9 mouse cellular contexts compared by ENCODE assay signal in genomic region chr8:95175808-95176207, GRCm38 (mm10). TPM values are rescaled to one million over a fixed set of nuclear protein-coding genes. Genes with fewer than 3 reads are reported as not detected.
DNase-seq lines count a peak whose midpoint lies in the region; ATAC-seq and TF ChIP-seq lines count a peak whose summit lies in the region.
"Had no signal": no experiment of that assay in that cellular context is flagged by ENCODE, and none has a peak within 500 bp of the region (broad histone marks: within the 10 kb centered on the region; RNA-seq: fewer than 3 reads in every experiment).

No protein-coding gene starts in this region.

- peak; percentile 88 for ATAC-seq in forebrain, embryonic 14.5 days

- no peak; the same call in 1 of the 2 replicates for TF ChIP-seq CTCF in gastrocnemius, adult 2 months (IDR thresholded peaks at IDR 0.05)

- 35% methylated on average over 18 of the region's 18 CpGs for WGBS in forebrain, embryonic 14.5 days

- H3K9ac ChIP-seq in forebrain, embryonic 14.5 days (ENCODE audit: low read length): peak overlapping the region; percentile 43

- H3K4me1 ChIP-seq in forebrain, embryonic 14.5 days (ENCODE audit: control insufficient read depth, insufficient read depth, low read length): peaks cover 14% of the 10 kb centered on the region

- no peak for DNase-seq in gastrocnemius, adult 2 months
- no peak for DNase-seq in gastrocnemius, postnatal 4 days (ENCODE audit: low spot score in 2 of 2)
- peak; percentile 83 for DNase-seq in forebrain, embryonic 14.5 days (ENCODE audit: low spot score)
- DNase-seq in left cerebral cortex, postnatal 14 days (ENCODE audit: low spot score in 2 of 2): peak; percentile 29 to 55
- DNase-seq in right cerebral cortex, postnatal 10 days (ENCODE audit: low spot score in 2 of 2): peak; percentile 70 to 75
- no peak for DNase-seq in kidney, postnatal 25 days
- no peak for DNase-seq in spleen, postnatal 36 days (ENCODE audit: low spot score in 2 of 2)
- DNase-seq in ovary, adult 18-20 months (ENCODE audit: low spot score): no peak

- intact Hi-C loops in gastrocnemius, adult 2 months (cut with DNase I): no loop called here
- intact Hi-C loops in left cerebral cortex, postnatal 14 days (cut with DNase I): no loop called here

- H3K9me3 ChIP-seq in forebrain, embryonic 14.5 days (replicated peaks; ENCODE audit: control insufficient read depth, low read length): no peaks in the 10 kb centered on the region

- H3K4me3 ChIP-seq in gastrocnemius, adult 2 months: no peak overlapping the region
- no peak overlapping the region for H3K4me3 ChIP-seq in forebrain, embryonic 14.5 days (ENCODE audit: low read depth, low read length)

- 0 out of 2 replicates have a peak overlapping the region, but pooled peaks have one; percentile 7 for H3K4me2 ChIP-seq in forebrain, embryonic 14.5 days (ENCODE audit: low read length)

- peak overlapping the region; percentile 24; the same call in 1 of the 2 replicates for H3K27ac ChIP-seq in gastrocnemius, adult 2 months
- H3K27ac ChIP-seq in forebrain, embryonic 14.5 days (ENCODE audit: low read depth, low read length): peak overlapping the region; percentile 81
- H3K27ac ChIP-seq: kidney, postnatal 0 days had no signal

- no peaks in the 10 kb centered on the region for H3K27me3 ChIP-seq in forebrain, embryonic 14.5 days (replicated peaks; ENCODE audit: control insufficient read depth, insufficient read depth, low read length)

- no peaks in the 10 kb centered on the region for H3K36me3 ChIP-seq in forebrain, embryonic 14.5 days (ENCODE audit: control insufficient read depth, insufficient read depth, low read length)

RNA-seq across cellular contexts. Expression of gene Kifc3, which starts 26.8 kb away (rescaled TPM):
- total RNA-seq in gastrocnemius, adult 2 months (2021): 10 to 100 TPM in 1 of 2 experiments, 1 to 10 TPM in 1; 5.2 to 11.4 TPM
- total RNA-seq in gastrocnemius, postnatal 4 days (2021): 10 to 100 TPM; 39.0 to 40.9 TPM
- polyA plus RNA-seq in forebrain, embryonic 14.5 days (2014; fragmentation: Nextera tagmentation; extraction: Ambion mirVana): 8.9 and 10.7 TPM in 2 replicates
- total RNA-seq in left cerebral cortex, postnatal 14 days (2021): 10 to 100 TPM; 52.9 to 60.3 TPM

Comparison
In these comparisons a context has a peak if more than half of its experiments do, and no peak if none do; other contexts are left out.
1. DNase-seq: peak in forebrain, embryonic 14.5 days (single experiment), left cerebral cortex, postnatal 14 days (2 of 2) and right cerebral cortex, postnatal 10 days (2 of 2); none in gastrocnemius, adult 2 months (single experiment), gastrocnemius, postnatal 4 days (0 of 2), kidney, postnatal 25 days (0 of 2), spleen, postnatal 36 days (0 of 2) and ovary, adult 18-20 months (single experiment).